Mouse (Mus musculus): ENCODE results near the gene Atp6v0d1. TPM values are rescaled to one million over a fixed set of nuclear protein-coding genes. Genes with fewer than 3 reads are reported as not detected.
A peak's percentile ranks its signal among the peaks of the same experiment; 100 is the strongest.

The Atp6v0d1 gene
- polyA plus RNA-seq, 1 experiment from 2014 or later = 89.8 TPM

DNA sequence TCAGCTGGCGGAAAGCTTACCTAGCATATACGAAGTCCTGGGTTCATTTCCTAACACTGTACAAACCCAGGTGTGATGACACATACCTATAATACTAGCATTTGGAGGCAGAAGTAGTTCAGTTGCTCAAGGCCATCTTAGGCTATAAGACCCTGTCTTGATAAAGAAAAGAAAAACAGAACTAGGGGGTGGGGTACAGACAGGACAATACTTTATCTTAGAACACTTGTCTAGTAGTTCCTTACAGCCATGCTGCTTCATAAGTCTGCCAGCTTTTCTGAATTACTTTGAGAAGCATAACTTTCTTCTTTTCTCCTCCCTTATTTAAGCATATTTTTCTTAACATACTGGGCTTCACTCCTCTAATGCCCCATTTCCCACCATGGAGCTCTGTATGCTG, 23.0 kb downstream of the Atp6v0d1 start:
- ATAC-seq (replicated peaks; ENCODE audit: insufficient number of reproducible peaks, low FRiP score, low TSS enrichment, low read depth) (no peak), DNase-seq (ENCODE audit: low spot score) (no peak)
- no peak overlapping the region for H3K27ac ChIP-seq (replicated peaks; ENCODE audit: low read depth, low read length)
- no peaks in the 10 kb centered on the region for H3K4me1 ChIP-seq (ENCODE audit: control insufficient read depth, insufficient read depth, low read length)
- no peak overlapping the region for H3K4me3 ChIP-seq (ENCODE audit: low read depth, low read length)
- no peak overlapping the region for H3K9ac ChIP-seq (replicated peaks; ENCODE audit: low read length)
- no peaks in the 10 kb centered on the region for H3K27me3 ChIP-seq (ENCODE audit: control insufficient read depth, insufficient read depth, low read length)
- H3K4me2 ChIP-seq (ENCODE audit: low read depth, low read length) = no peak overlapping the region
- no peaks in the 10 kb centered on the region for H3K9me3 ChIP-seq (replicated peaks; ENCODE audit: control insufficient read depth, low read length)
- 90% methylated on average over 2 of the region's 2 CpGs for WGBS
- no peaks in the 10 kb centered on the region for H3K36me3 ChIP-seq (replicated peaks; ENCODE audit: control insufficient read depth, insufficient read depth, low read depth, low read length)

DNA sequence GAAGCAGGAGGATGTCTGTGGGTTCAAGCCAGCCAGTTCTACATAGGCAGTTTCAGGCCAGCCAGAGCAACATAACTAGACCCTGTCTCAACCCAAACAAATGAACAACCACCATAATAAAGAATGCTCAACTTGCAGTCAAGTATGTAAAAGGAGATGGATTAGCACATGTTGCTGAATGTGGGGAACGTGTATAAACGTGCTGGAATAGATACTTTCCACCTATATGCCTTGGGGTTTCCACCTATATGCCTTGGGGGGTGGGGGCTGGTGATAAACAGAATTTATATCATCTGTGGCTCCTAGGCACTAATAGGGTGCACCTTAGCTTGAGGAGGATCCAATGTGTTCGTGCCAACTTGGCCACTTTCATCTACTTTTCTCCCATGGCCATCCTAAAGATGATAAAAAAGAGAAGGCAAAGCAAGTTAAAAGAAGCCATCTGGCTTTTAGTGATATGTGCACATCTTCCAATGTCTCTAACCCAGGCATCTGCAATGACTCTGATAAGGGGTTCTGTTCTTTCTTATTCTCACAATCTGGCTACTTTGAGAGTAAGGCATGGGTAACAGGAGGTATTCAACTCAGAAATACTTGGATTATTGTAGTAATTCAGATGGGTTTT, 23.7 kb downstream of the Atp6v0d1 start:
- H3K4me1 ChIP-seq (ENCODE audit: control insufficient read depth, insufficient read depth, low read length) = no peaks in the 10 kb centered on the region
- H3K4me3 ChIP-seq (ENCODE audit: low read depth, low read length) = no peak overlapping the region
- H3K36me3 ChIP-seq (replicated peaks; ENCODE audit: control insufficient read depth, insufficient read depth, low read depth, low read length) = no peaks in the 10 kb centered on the region
- ATAC-seq (replicated peaks; ENCODE audit: insufficient number of reproducible peaks, low FRiP score, low TSS enrichment, low read depth) (no peak), DNase-seq (ENCODE audit: low spot score) (no peak)
- WGBS = 76% methylated on average over 3 of the region's 3 CpGs
- no peak overlapping the region for H3K27ac ChIP-seq (replicated peaks; ENCODE audit: low read depth, low read length)
- no peak overlapping the region for H3K4me2 ChIP-seq (ENCODE audit: low read depth, low read length)
- no peaks in the 10 kb centered on the region for H3K9me3 ChIP-seq (replicated peaks; ENCODE audit: control insufficient read depth, low read length)
- H3K9ac ChIP-seq (replicated peaks; ENCODE audit: low read length) = no peak overlapping the region
- no peaks in the 10 kb centered on the region for H3K27me3 ChIP-seq (ENCODE audit: control insufficient read depth, insufficient read depth, low read length)

DNA sequence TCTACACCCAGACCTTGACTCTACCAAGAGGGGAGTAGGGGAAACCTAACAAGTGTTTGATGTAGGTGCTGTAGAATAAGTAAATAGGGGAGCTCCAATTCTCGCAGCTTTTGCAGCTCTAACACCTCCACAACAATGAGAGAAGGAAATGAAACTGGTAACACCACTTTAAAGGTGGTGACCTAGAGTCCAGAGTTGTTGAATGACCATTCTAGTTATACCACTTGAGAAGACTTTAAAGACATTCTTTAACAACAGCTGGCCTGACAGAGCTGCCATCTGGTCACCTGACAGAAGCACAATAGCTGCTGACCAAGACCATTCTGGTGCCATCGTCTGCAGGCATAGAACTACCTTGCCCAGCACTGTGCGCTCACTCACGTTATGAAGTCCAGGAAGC, 26.9 kb downstream of the Atp6v0d1 start:
- H3K4me2 ChIP-seq (ENCODE audit: low read depth, low read length) = no peak overlapping the region
- no peaks in the 10 kb centered on the region for H3K4me1 ChIP-seq (ENCODE audit: control insufficient read depth, insufficient read depth, low read length)
- no peaks in the 10 kb centered on the region for H3K9me3 ChIP-seq (replicated peaks; ENCODE audit: control insufficient read depth, low read length)
- DNase-seq (ENCODE audit: low spot score) = no peak
- no peaks in the 10 kb centered on the region for H3K36me3 ChIP-seq (replicated peaks; ENCODE audit: control insufficient read depth, insufficient read depth, low read depth, low read length)
- no peak for ATAC-seq (replicated peaks; ENCODE audit: insufficient number of reproducible peaks, low FRiP score, low TSS enrichment, low read depth)
- no peak overlapping the region for H3K4me3 ChIP-seq (ENCODE audit: low read depth, low read length)
- WGBS = 86% methylated on average over 4 of the region's 4 CpGs
- no peak overlapping the region for H3K27ac ChIP-seq (replicated peaks; ENCODE audit: low read depth, low read length)
- H3K27me3 ChIP-seq (ENCODE audit: control insufficient read depth, insufficient read depth, low read length) = no peaks in the 10 kb centered on the region
- H3K9ac ChIP-seq (replicated peaks; ENCODE audit: low read length) = no peak overlapping the region

DNA sequence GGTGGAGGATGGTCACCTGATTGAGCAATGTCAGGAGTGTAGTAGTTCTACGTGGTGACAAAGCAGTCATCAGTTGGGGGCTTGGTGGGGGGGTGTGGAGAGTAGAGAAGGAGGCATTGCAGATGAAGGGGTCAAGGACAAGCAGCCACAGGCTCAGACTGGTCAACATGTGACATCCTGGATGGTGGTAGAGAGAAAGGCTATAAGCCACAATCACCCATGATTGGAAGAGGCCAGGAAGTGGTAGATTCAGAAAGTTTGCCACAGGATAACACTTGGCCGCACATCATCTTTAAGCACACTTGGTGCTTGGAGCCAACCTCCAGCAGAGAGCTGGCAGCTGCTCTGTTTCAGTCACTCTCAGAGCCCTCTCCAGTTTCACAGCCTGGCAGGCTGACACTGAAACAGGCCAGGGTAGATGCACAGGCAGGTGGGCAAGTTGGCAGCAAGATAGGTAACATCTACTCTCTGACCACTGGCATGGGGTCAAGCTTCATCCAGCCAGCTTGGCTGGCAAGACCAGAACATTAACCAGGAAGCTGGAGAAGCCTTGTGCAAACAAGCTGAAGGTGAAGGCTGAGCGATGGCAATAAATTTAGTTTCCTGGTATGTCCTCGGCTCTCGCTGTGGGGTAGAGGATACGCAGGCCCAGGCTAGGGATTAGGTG, 28.7 kb downstream of the Atp6v0d1 start:
- Histone ChIP-seq H3K36me3 (replicated peaks; ENCODE audit: control insufficient read depth, insufficient read depth, low read depth, low read length) (no peaks in the 10 kb centered on the region), H3K9me3 (replicated peaks; ENCODE audit: control insufficient read depth, low read length) (no peaks in the 10 kb centered on the region), H3K4me2 (ENCODE audit: low read depth, low read length) (no peak overlapping the region), H3K4me1 (ENCODE audit: control insufficient read depth, insufficient read depth, low read length) (peaks cover 3% of the 10 kb centered on the region; the same call in 1 of the 2 replicates), H3K9ac (replicated peaks; ENCODE audit: low read length) (no peak overlapping the region), H3K27ac (replicated peaks; ENCODE audit: low read depth, low read length) (no peak overlapping the region), H3K4me3 (ENCODE audit: low read depth, low read length) (no peak overlapping the region), H3K27me3 (ENCODE audit: control insufficient read depth, insufficient read depth, low read length) (no peaks in the 10 kb centered on the region)
- 90% methylated on average over 6 of the region's 6 CpGs for WGBS
- no peak for DNase-seq (ENCODE audit: low spot score)
- ATAC-seq (replicated peaks; ENCODE audit: insufficient number of reproducible peaks, low FRiP score, low TSS enrichment, low read depth) = no peak

DNA sequence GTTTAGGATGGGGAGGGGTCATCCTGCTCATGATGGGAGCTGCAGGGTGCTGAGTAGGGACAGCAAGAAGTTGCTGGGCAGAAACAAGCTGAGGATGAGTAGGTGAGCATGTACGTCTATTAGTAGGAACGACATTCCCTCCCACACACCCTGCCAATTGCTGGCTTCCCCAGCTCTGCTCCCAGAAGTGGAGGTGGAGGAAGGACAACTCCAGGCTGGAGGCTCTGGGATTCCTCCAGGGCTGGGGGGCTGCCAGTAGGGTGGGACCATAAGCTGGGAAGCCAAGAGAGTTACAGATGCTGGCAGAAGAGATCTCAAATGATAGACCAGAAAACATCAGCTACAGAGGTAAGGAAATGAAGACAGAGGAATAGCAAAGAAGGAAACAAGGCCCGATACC, 29.3 kb downstream of the Atp6v0d1 start:
- DNase-seq (ENCODE audit: low spot score) (no peak), ATAC-seq (replicated peaks; ENCODE audit: insufficient number of reproducible peaks, low FRiP score, low TSS enrichment, low read depth) (no peak)
- Histone ChIP-seq H3K36me3 (replicated peaks; ENCODE audit: control insufficient read depth, insufficient read depth, low read depth, low read length) (no peaks in the 10 kb centered on the region), H3K27me3 (ENCODE audit: control insufficient read depth, insufficient read depth, low read length) (no peaks in the 10 kb centered on the region), H3K9ac (replicated peaks; ENCODE audit: low read length) (no peak overlapping the region), H3K4me1 (ENCODE audit: control insufficient read depth, insufficient read depth, low read length) (peaks cover 3% of the 10 kb centered on the region; the same call in 1 of the 2 replicates), H3K9me3 (replicated peaks; ENCODE audit: control insufficient read depth, low read length) (no peaks in the 10 kb centered on the region), H3K4me2 (ENCODE audit: low read depth, low read length) (no peak overlapping the region), H3K27ac (replicated peaks; ENCODE audit: low read depth, low read length) (no peak overlapping the region), H3K4me3 (ENCODE audit: low read depth, low read length) (no peak overlapping the region)
- 98% methylated on average over 3 of the region's 3 CpGs for WGBS

DNA sequence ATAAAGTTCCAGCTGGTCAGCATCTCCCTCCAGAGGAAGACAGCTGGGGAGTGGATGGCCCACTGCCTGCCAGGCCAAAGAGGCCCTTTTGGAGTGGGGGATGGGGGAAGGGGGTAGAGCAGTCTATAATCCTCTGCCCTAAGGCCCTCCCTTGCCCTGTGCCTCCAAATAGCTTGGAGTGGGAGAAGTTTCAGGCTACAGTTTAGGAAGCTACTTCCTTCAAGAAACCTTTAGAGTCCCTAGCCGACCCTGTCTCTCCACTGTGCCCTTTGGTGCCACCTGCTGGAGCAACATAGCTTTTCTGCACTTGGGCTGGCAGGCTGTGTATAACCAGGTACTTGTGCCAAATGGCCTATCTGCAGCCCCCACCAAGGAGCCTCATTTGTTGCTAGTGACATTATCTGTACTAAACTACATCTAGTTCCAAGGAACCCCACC, 31.9 kb downstream of the Atp6v0d1 start:
- Histone ChIP-seq H3K36me3 (replicated peaks; ENCODE audit: control insufficient read depth, insufficient read depth, low read depth, low read length) (no peaks in the 10 kb centered on the region), H3K4me1 (ENCODE audit: control insufficient read depth, insufficient read depth, low read length) (peaks cover 3% of the 10 kb centered on the region; the same call in 1 of the 2 replicates), H3K4me3 (ENCODE audit: low read depth, low read length) (no peak overlapping the region), H3K27me3 (ENCODE audit: control insufficient read depth, insufficient read depth, low read length) (no peaks in the 10 kb centered on the region), H3K4me2 (ENCODE audit: low read depth, low read length) (no peak overlapping the region), H3K9me3 (replicated peaks; ENCODE audit: control insufficient read depth, low read length) (no peaks in the 10 kb centered on the region), H3K27ac (replicated peaks; ENCODE audit: low read depth, low read length) (no peak overlapping the region), H3K9ac (replicated peaks; ENCODE audit: low read length) (no peak overlapping the region)
- DNase-seq (ENCODE audit: low spot score) = peak; percentile 89
- 4% methylated on average over 1 of the region's 1 CpGs for WGBS
- no peak; the same call in 1 of the 2 replicates for ATAC-seq (replicated peaks; ENCODE audit: insufficient number of reproducible peaks, low FRiP score, low TSS enrichment, low read depth)

DNA sequence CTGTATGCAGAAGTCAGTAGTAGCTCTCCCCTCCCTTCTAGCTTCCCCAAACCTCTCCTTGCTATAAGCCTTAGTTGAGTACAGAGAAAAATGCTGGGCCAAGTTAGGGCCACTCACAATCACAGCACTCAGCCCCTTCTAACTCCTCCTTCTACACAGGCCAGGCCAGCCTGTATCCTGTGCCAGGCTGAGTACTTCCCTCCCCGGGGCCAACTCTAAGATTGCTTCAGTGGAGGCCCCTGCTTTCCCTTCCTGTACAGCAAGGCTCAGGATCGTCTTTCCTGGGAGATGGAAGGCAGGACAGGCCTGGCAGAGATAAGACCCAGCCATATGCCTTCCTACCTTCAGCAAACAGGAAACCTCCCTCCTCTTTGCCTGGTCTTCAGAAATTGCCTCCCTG, 32.4 kb downstream of the Atp6v0d1 start:
- DNase-seq (ENCODE audit: low spot score) (no peak), ATAC-seq (replicated peaks; ENCODE audit: insufficient number of reproducible peaks, low FRiP score, low TSS enrichment, low read depth) (no peak)
- Histone ChIP-seq H3K4me3 (ENCODE audit: low read depth, low read length) (no peak overlapping the region), H3K27me3 (ENCODE audit: control insufficient read depth, insufficient read depth, low read length) (no peaks in the 10 kb centered on the region), H3K4me2 (ENCODE audit: low read depth, low read length) (no peak overlapping the region), H3K9ac (replicated peaks; ENCODE audit: low read length) (no peak overlapping the region), H3K27ac (replicated peaks; ENCODE audit: low read depth, low read length) (no peak overlapping the region), H3K36me3 (replicated peaks; ENCODE audit: control insufficient read depth, insufficient read depth, low read depth, low read length) (no peaks in the 10 kb centered on the region), H3K4me1 (ENCODE audit: control insufficient read depth, insufficient read depth, low read length) (peaks cover 3% of the 10 kb centered on the region; the same call in 1 of the 2 replicates), H3K9me3 (replicated peaks; ENCODE audit: control insufficient read depth, low read length) (no peaks in the 10 kb centered on the region)
- 20% methylated on average over 2 of the region's 2 CpGs for WGBS

DNA sequence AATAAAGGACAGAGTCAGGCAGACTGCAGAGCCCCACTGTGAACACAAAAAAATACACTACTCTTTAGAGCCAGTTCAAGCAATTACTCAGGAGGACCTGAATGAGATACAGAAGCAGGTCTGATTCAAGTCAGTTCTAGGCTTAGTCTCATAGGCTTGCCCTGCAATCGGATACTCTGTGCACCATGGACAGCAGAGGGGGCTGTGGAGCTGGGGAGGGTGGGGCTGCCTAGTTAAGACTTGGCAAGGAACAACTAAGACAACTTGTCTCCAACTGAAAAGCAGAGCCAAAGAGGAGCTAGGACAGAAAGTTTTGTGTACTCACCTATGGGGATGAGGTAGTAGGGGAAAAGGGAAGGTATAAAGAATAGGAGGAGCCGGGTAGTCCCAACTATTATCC, 34.1 kb downstream of the Atp6v0d1 start:
- Histone ChIP-seq H3K4me3 (ENCODE audit: low read depth, low read length) (no peak overlapping the region), H3K9ac (replicated peaks; ENCODE audit: low read length) (no peak overlapping the region), H3K27me3 (ENCODE audit: control insufficient read depth, insufficient read depth, low read length) (no peaks in the 10 kb centered on the region), H3K4me2 (ENCODE audit: low read depth, low read length) (no peak overlapping the region), H3K36me3 (replicated peaks; ENCODE audit: control insufficient read depth, insufficient read depth, low read depth, low read length) (no peaks in the 10 kb centered on the region), H3K9me3 (replicated peaks; ENCODE audit: control insufficient read depth, low read length) (no peaks in the 10 kb centered on the region), H3K4me1 (ENCODE audit: control insufficient read depth, insufficient read depth, low read length) (peaks cover 3% of the 10 kb centered on the region; the same call in 1 of the 2 replicates), H3K27ac (replicated peaks; ENCODE audit: low read depth, low read length) (no peak overlapping the region)
- DNase-seq (ENCODE audit: low spot score) (no peak), ATAC-seq (replicated peaks; ENCODE audit: insufficient number of reproducible peaks, low FRiP score, low TSS enrichment, low read depth) (no peak)
- 64% methylated on average over 2 of the region's 2 CpGs for WGBS

Data from embryonic facial prominence, embryonic 11.5 days (tissue).